Mouse (Mus musculus): ENCODE results near the gene Sigmar1.

The Sigmar1 gene

GRCm38 (mm10) chr4:41754797-41755337 is 1.1 kb downstream of the Sigmar1 start, which contains the start of gene Galt:
TSS of gene Galt (plus strand) at chr4:41755228.
- DNase-seq: no peak

GRCm38 (mm10) chr4:41745021-41745420 is 10.9 kb downstream of the Sigmar1 start:
- no peak for DNase-seq

GRCm38 (mm10) chr4:41744131-41744530 is 11.8 kb downstream of the Sigmar1 start:
- DNase-seq: no peak

GRCm38 (mm10) chr4:41741158-41741560 is 14.8 kb downstream of the Sigmar1 start:
- peak; percentile 89 to 94 for DNase-seq

GRCm38 (mm10) chr4:41740380-41741157 is 15.4 kb downstream of the Sigmar1 start:
- peak; percentile 45 to 47 for DNase-seq

GRCm38 (mm10) chr4:41739260-41739659 is 16.7 kb downstream of the Sigmar1 start:
- DNase-seq: no peak

GRCm38 (mm10) chr4:41738256-41738603 is 17.7 kb downstream of the Sigmar1 start:
- DNase-seq: no peak

- peak; percentile 50 to 61 for DNase-seq
Observed at GRCm38 (mm10) chr4:41737602-41738255, 18.2 kb downstream of the Sigmar1 start.

- peak; percentile 43 to 54 for DNase-seq
Observed at GRCm38 (mm10) chr4:41731052-41731765, 24.7 kb downstream of the Sigmar1 start, which contains the start of gene Arid3c. TSS of gene Arid3c (minus strand) at chr4:41731142.

GRCm38 (mm10) chr4:41726826-41727621 is 28.9 kb downstream of the Sigmar1 start:
- no peak for DNase-seq

GRCm38 (mm10) chr4:41722918-41723351 is 33.0 kb downstream of the Sigmar1 start, which contains the start of gene Dctn3:
TSS of gene Dctn3 (minus strand) at chr4:41723170.
- DNase-seq: peak; percentile 76 to 80

- no peak for DNase-seq
Observed at GRCm38 (mm10) chr4:41716834-41717233, 39.1 kb downstream of the Sigmar1 start.

GRCm38 (mm10) chr4:41715596-41715995 is 40.4 kb downstream of the Sigmar1 start:
- no peak for DNase-seq

- DNase-seq: no peak
Observed at GRCm38 (mm10) chr4:41715082-41715481, 40.9 kb downstream of the Sigmar1 start.

- DNase-seq: no peak
Observed at GRCm38 (mm10) chr4:41714276-41714675, 41.7 kb downstream of the Sigmar1 start.

- DNase-seq: peak; percentile 70 to 75
Observed at GRCm38 (mm10) chr4:41713197-41714067, 42.5 kb downstream of the Sigmar1 start, which contains the start of gene Rpp25l. TSS of gene Rpp25l (minus strand) at chr4:41713534.

GRCm38 (mm10) chr4:41712421-41713196 is 43.3 kb downstream of the Sigmar1 start:
- no peak for DNase-seq

GRCm38 (mm10) chr4:41711705-41712375 is 44.1 kb downstream of the Sigmar1 start:
- no peak for DNase-seq

- DNase-seq: no peak
Observed at GRCm38 (mm10) chr4:41710229-41710628, 45.7 kb downstream of the Sigmar1 start.
